In genomic region chr8:4413764-4414163, GRCm38 (mm10) we compare ENCODE assay signal across 8 mouse cellular contexts.
A peak's percentile ranks its signal among the peaks of the same experiment; 100 is the strongest.
DNase-seq lines count a peak whose midpoint lies in the region; ATAC-seq lines count a peak whose summit lies in the region.

No protein-coding gene starts in this region.

- no peaks in the 10 kb centered on the region for H3K4me1 ChIP-seq in kidney, embryonic 15.5 days
- H3K4me1 ChIP-seq in embryonic facial prominence, embryonic 12.5 days = no peaks in the 10 kb centered on the region
- H3K4me1 ChIP-seq in hindbrain, embryonic 13.5 days (replicated peaks) = no peaks in the 10 kb centered on the region; the same call in 1 of the 2 replicates
- H3K4me1 ChIP-seq in midbrain, embryonic 16.5 days (ENCODE audit: control insufficient read depth, insufficient read depth, low read length) = no peaks in the 10 kb centered on the region

- no peak overlapping the region for H3K4me3 ChIP-seq in kidney, embryonic 15.5 days (replicated peaks)
- H3K4me3 ChIP-seq in embryonic facial prominence, embryonic 12.5 days = no peak overlapping the region
- H3K4me3 ChIP-seq in hindbrain, embryonic 13.5 days = no peak overlapping the region
- H3K4me3 ChIP-seq in midbrain, embryonic 16.5 days (ENCODE audit: low read depth, low read length) = no peak overlapping the region

- no peak overlapping the region for H3K4me2 ChIP-seq in kidney, embryonic 15.5 days
- H3K4me2 ChIP-seq in embryonic facial prominence, embryonic 12.5 days (replicated peaks) = no peak overlapping the region
- H3K4me2 ChIP-seq in hindbrain, embryonic 13.5 days = no peak overlapping the region
- H3K4me2 ChIP-seq in midbrain, embryonic 16.5 days (ENCODE audit: low read length) = no peak overlapping the region

- no peaks in the 10 kb centered on the region for H3K36me3 ChIP-seq in kidney, embryonic 15.5 days
- H3K36me3 ChIP-seq in embryonic facial prominence, embryonic 12.5 days = no peaks in the 10 kb centered on the region
- no peaks in the 10 kb centered on the region for H3K36me3 ChIP-seq in hindbrain, embryonic 13.5 days
- H3K36me3 ChIP-seq in midbrain, embryonic 16.5 days (ENCODE audit: control insufficient read depth, insufficient read depth, low read length) = no peaks in the 10 kb centered on the region

- ATAC-seq in kidney, embryonic 15.5 days (replicated peaks; ENCODE audit: low FRiP score) = peak; percentile 75; the same call in 1 of the 2 replicates
- ATAC-seq in embryonic facial prominence, embryonic 12.5 days (ENCODE audit: insufficient number of reproducible peaks, insufficient read depth, low FRiP score, low TSS enrichment) = 0 out of 2 replicates have a peak, but pooled peaks have one; percentile 50
- ATAC-seq in hindbrain, embryonic 13.5 days (ENCODE audit: low FRiP score) = peak; percentile 76
- peak; percentile 72 for ATAC-seq in midbrain, embryonic 16.5 days

- 42% methylated on average over 4 of the region's 4 CpGs for WGBS in kidney, embryonic 15.5 days
- WGBS in embryonic facial prominence, embryonic 12.5 days = 52% methylated on average over 4 of the region's 4 CpGs
- WGBS in hindbrain, embryonic 13.5 days = 17% methylated on average over 4 of the region's 4 CpGs
- WGBS in midbrain, embryonic 16.5 days = 3% methylated on average over 4 of the region's 4 CpGs

- no peaks in the 10 kb centered on the region for H3K9me3 ChIP-seq in kidney, embryonic 15.5 days (replicated peaks)
- no peaks in the 10 kb centered on the region for H3K9me3 ChIP-seq in embryonic facial prominence, embryonic 12.5 days
- no peaks in the 10 kb centered on the region for H3K9me3 ChIP-seq in hindbrain, embryonic 13.5 days
- H3K9me3 ChIP-seq in midbrain, embryonic 16.5 days (replicated peaks; ENCODE audit: control insufficient read depth, low read length, poor library complexity, severe bottlenecking) = no peaks in the 10 kb centered on the region

- no peak overlapping the region for H3K27ac ChIP-seq in kidney, embryonic 15.5 days
- no peak overlapping the region for H3K27ac ChIP-seq in embryonic facial prominence, embryonic 12.5 days
- H3K27ac ChIP-seq in hindbrain, embryonic 13.5 days = no peak overlapping the region
- H3K27ac ChIP-seq in midbrain, embryonic 16.5 days (ENCODE audit: low read length) = no peak overlapping the region

- H3K9ac ChIP-seq in kidney, embryonic 15.5 days = no peak overlapping the region
- no peak overlapping the region for H3K9ac ChIP-seq in embryonic facial prominence, embryonic 12.5 days
- H3K9ac ChIP-seq in hindbrain, embryonic 13.5 days = no peak overlapping the region
- H3K9ac ChIP-seq in midbrain, embryonic 16.5 days (ENCODE audit: low read depth, low read length) = no peak overlapping the region

- no peak for DNase-seq in kidney, adult 8-10 months
- DNase-seq in cerebellum, adult 11 months = no peak
- no peak for DNase-seq in cerebellum, adult 9-10 months
- DNase-seq in layer of hippocampus, adult 11-12 months (ENCODE audit: low spot score) = no peak

- no peaks in the 10 kb centered on the region for H3K27me3 ChIP-seq in kidney, embryonic 15.5 days
- H3K27me3 ChIP-seq in embryonic facial prominence, embryonic 12.5 days = no peaks in the 10 kb centered on the region
- H3K27me3 ChIP-seq in hindbrain, embryonic 13.5 days = no peaks in the 10 kb centered on the region
- H3K27me3 ChIP-seq in midbrain, embryonic 16.5 days (ENCODE audit: control insufficient read depth, insufficient read depth, low read depth, low read length) = no peaks in the 10 kb centered on the region
